Mouse (Mus musculus) lung, adult 2 months (tissue): ENCODE data around the gene Saxo1. TPM values are rescaled to one million over a fixed set of nuclear protein-coding genes. Genes with fewer than 3 reads are reported as not detected.
A peak's percentile ranks its signal among the peaks of the same experiment; 100 is the strongest.

Experiments used
- DNase-seq: peaks from one replicate; pipeline ENCODE4 v3.0.0; 2022
- H3K4me1 ChIP-seq: fragments of 200-500 bp; 2 replicates; pipeline ENCODE4 v1.6.1; 2011; ENCODE audit warnings: low read length; ENCODE audit not compliant: control insufficient read depth, insufficient read depth
- H3K4me3 ChIP-seq: fragments of 200-500 bp; replicated peaks from 2 replicates; pipeline ENCODE3; 2011; ENCODE audit warnings: low read depth, mild to moderate bottlenecking, control low read depth, low read length; ENCODE audit errors: extremely low read depth
- CTCF ChIP-seq: fragments of 200-500 bp; IDR thresholded peaks from 2 replicates; pipeline ENCODE4 v1.5.1; 2011; ENCODE audit warnings: mild to moderate bottlenecking, low read length, control low read depth; ENCODE audit not compliant: insufficient read depth
- POLR2A ChIP-seq: fragments of 200-500 bp; IDR thresholded peaks from 2 replicates; pipeline ENCODE4 v1.6.1; 2011; ENCODE audit warnings: low read depth, mild to moderate bottlenecking, control low read depth, low read length, borderline replicate concordance; ENCODE audit errors: extremely low read depth
- WGBS: fragments of 180-500 bp; shearing (Covaris S2); methylation state at CpG from one replicate; pipeline ENCODE4 v1.1.7; 2018; 5-methylcytosine and 5-hydroxymethylcytosine counted together
- polyA plus RNA-seq: library from polyadenylated mRNA; depleted of rRNA; stranded (reverse); fragments of >200 nt; gene quantifications from 2 replicates; pipeline ENCODE4 v1.2.3, GENCODE M21; 2012

Gene Saxo1
- polyA plus RNA-seq, 1 experiment = not detected

DNA sequence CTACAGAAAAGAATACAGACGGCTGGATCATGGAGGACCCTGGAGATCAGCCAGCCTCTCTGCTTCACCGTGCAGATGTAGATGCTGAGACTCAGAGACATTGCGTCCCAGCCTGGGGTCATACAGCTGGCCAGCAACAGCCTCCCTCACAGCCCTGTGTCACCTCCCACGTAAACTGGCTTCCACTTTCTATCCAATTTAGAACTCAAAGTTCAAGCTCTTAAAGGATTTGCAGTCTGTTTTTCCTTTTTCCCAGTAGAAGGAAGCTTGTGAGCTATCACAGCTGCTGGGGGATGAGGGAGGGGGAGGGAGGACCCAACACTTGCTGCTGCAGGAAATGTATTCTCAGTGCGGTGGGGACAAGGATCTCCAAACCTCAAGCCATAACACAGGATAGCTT lies 59.4 kb downstream of the Saxo1 start:
- H3K4me3 ChIP-seq = no peak overlapping the region
- 30% methylated on average over 5 of the region's 5 CpGs for WGBS
- DNase-seq = no peak
- TF ChIP-seq POLR2A = no peak
- no peak for TF ChIP-seq CTCF
- no peaks in the 10 kb centered on the region for H3K4me1 ChIP-seq

DNA sequence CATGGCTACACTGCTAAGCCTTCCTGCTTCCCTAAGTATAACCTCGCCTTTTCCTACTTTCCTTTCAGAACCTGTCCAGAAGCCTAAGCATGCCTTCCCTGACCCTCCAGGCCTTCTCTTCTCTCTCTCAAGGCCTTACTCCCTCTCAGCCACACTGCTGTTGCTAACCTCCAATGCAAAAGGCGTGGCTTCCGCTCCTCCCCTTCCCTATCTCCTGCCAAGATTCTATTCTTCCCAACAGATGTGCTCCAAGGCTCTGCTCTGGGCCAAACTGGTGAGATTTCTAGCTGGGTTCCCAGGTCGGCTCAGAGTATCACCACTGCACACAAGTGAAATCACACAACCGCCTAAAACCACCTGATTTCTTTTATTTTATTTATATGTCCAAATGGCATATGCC lies 69.0 kb downstream of the Saxo1 start:
- no peak for DNase-seq
- TF ChIP-seq POLR2A (no peak), CTCF (no peak)
- whole genome bisulfite sequencing = 78% methylated on average over 5 of the region's 5 CpGs
- H3K4me3 ChIP-seq = no peak overlapping the region
- H3K4me1 ChIP-seq = no peaks in the 10 kb centered on the region

DNA sequence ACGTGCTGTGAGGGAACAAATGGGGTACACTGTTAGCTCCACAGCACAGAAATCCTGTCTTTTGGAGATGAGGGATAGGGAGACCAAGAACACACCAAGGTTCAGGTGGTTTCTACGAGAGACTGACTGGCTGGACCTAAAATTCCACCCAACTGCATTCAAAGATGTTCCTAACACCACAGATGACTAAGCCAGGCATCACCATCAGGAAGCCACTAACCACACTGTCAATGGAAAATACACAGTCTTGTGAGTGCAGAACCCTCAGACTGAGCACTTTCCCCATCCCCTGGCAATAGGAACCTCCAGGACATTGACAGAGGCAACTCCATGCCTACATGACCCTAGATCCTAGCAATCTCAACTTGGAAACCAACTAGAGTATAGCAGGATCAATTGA lies 71.2 kb downstream of the Saxo1 start:
- DNase-seq = no peak
- H3K4me1 ChIP-seq = no peaks in the 10 kb centered on the region
- WGBS = 80% methylated on average over 2 of the region's 2 CpGs
- H3K4me3 ChIP-seq = no peak overlapping the region
- no peak for TF ChIP-seq CTCF
- TF ChIP-seq POLR2A = no peak

DNA sequence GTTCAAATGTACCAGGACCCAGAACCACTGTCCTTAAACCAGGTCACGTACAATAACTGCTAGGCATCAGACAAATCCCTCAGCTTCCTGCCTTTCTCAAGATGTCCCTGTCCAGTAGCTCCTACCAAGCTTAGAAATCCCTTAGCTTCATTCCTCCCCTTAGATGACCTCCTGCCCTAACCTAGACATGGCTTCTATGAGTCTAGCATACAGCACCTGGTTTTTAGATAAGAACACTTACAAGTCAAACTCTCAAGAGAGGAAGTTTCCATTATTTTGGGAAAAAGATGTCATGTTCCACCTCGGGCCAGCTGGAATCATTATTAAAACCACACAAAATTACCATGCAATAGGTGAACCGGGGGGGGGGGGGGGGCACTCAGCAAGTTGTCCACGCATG lies 71.6 kb downstream of the Saxo1 start:
- DNase-seq = no peak
- no peak for TF ChIP-seq POLR2A
- no peak for TF ChIP-seq CTCF
- no peak overlapping the region for H3K4me3 ChIP-seq
- 78% methylated on average over 4 of the region's 4 CpGs for WGBS
- H3K4me1 ChIP-seq = no peaks in the 10 kb centered on the region

DNA sequence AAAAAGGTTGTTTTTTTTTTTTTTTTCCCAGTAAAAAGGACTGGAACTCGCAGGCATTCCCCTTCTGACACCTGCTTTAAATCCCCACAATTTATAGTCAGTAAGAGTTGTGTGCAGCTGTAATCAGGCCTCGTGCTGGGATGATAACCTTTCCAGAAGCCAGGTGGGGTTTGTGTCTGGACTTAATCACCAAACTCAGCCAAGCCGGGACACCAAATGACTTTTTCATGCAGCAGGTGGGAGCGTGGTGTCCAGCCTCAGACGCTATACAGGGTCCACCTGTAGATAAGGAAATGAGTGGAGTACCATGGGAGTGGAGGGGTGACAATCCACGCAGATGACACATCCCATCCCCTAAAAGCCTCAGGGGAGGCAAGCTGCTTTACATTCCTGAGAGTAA lies 73.1 kb downstream of the Saxo1 start:
- H3K4me3 ChIP-seq = no peak overlapping the region
- WGBS = 69% methylated on average over 6 of the region's 6 CpGs
- no peak for DNase-seq
- H3K4me1 ChIP-seq = no peaks in the 10 kb centered on the region
- no peak for TF ChIP-seq POLR2A
- TF ChIP-seq CTCF = no peak

DNA sequence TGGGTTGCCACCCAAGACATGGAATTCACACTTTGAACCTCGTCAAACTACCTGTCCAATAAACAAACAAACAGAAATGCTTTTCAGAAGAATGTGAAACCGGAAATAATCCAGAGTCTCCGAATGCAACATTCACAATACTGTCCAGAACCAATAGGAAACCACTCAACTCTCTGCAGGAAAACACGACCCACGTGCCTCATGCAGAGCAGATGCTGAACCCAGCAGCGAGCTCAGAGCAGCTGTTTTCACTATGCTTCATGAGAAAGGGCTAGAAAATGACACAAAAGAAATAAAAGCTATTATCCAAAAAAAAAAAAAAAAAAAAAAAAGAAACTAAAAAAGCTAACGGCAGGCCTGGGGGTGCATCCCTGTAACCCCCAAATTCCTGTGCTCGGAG lies 74.4 kb downstream of the Saxo1 start:
- TF ChIP-seq POLR2A (no peak), CTCF (no peak)
- no peak overlapping the region for H3K4me3 ChIP-seq
- 69% methylated on average over 8 of the region's 8 CpGs for WGBS
- no peak for DNase-seq
- no peaks in the 10 kb centered on the region for H3K4me1 ChIP-seq

DNA sequence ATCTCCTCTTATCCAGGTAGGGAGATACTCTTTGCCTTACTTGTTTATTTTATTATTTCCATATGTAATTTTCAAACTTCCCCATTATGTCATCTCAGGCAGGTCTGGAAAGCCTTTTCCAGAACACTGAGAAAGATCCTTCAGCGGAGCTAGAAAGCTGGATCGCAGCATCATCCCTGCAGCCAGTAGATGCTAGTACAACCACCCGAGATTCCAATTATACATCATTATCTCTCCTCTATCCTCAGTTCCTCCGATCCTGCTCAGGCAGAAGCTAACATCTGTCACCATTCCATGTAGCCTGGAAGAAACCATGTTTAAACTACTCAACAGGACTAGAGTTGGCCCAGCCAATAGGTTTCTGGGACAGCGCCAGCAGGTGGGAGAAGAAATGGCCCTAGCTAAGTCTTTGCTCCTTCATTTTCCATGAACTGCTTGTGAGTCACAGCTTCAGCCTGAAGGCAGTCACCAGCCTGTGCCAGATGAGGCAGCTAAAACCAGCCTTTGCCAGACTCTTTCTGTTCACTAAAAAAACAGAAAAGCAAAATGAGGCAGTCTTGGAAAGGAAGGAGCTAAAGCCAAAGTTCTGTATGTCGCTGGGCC lies 75.0 kb downstream of the Saxo1 start:
- 86% methylated on average over 6 of the region's 6 CpGs for WGBS
- TF ChIP-seq POLR2A = no peak
- no peak for TF ChIP-seq CTCF
- no peak for DNase-seq

DNA sequence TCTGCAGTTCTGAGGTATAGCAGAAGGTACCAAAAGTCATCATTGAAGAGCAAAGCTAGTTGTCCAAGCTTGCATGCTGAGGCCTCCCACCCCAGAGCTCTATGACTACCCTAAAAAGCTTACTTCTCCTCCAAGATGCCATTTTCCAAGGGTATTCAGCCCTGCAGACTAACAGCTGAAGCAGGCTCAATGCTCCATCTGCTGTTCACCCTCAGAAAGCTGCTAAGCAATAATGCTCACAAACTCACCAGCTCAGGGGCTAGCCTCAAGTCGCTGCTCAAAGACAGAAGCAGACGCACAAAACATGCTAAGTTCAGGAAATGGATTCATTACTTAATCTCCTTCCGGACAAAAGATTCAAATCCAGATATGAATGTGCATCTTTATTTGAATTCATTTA lies 77.2 kb downstream of the Saxo1 start:
- Histone ChIP-seq H3K4me3 (no peak overlapping the region), H3K4me1 (no peaks in the 10 kb centered on the region)
- TF ChIP-seq CTCF = peak; percentile 5; the same call in 1 of the 2 replicates
- no peak for TF ChIP-seq POLR2A
- DNase-seq = no peak
- 68% methylated on average over 3 of the region's 3 CpGs for WGBS

More for the DNA sequence above, 75.0 kb downstream of the Saxo1 start:
- H3K4me3 ChIP-seq = no peak overlapping the region
- no peaks in the 10 kb centered on the region for H3K4me1 ChIP-seq

DNA sequence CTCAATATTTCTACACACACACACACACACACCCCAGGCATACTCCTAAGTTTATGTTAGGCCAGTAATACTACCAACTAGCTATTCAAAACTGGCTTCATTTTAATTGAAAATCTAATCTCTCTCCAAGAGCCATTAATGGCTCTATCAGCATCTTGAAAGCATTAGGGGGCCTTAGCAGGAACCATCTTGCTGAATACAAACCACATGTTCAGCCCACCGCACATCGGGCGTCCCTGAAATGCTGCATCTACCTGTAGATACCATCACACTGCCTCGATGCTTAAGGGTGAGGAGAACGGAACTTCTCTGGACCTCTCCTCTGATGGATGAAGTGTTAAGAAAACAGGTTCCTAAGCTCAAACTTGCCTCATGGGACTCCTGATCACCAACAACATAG lies 93.3 kb downstream of the Saxo1 start:
- Histone ChIP-seq H3K4me3 (no peak overlapping the region), H3K4me1 (no peaks in the 10 kb centered on the region)
- DNase-seq = no peak
- no peak for TF ChIP-seq CTCF
- TF ChIP-seq POLR2A = no peak
- WGBS = 95% methylated on average over 5 of the region's 5 CpGs

DNA sequence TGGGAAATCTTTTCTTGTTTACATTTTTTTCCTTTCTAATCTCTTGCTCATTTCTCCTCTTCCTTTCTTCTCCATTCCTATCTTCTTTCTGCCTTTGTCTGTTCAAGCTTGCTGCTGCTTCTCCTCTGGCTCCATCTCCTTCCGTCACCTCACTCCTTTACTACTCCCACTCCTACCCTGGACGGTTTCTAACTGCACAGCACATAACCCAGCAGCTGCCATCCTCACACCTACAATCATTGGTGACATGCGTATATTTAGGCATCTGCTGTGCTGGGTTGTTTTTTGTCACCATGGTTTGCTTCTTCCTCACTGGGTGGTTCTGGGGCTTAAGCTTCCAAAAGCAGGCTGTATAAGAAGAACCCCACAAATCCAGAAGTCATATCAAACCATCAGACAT lies 107.7 kb downstream of the Saxo1 start:
- no peaks in the 10 kb centered on the region for H3K4me1 ChIP-seq
- H3K4me3 ChIP-seq = no peak overlapping the region
- TF ChIP-seq CTCF (no peak), POLR2A (no peak)
- WGBS = 85% methylated on average over 3 of the region's 3 CpGs
- DNase-seq = no peak

DNA sequence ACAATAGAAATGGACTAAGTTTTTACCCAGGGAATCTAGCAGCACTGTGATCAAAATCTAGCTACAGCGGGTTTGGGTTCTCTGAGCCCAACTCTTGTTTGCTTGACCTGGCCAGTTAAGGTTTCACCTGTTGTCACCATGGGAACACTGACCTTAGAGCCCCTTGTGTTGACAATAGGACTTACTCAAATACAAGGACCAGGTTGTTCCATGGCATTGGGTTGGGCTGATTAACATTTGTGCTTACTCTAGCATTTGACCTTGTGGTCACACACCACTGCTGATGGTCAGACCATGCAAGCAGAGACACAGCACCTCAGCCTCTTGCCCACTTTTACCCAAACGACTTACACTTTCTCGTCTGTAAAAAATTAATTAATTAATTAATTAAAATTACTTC lies 121.8 kb downstream of the Saxo1 start:
- DNase-seq = no peak

More for the DNA sequence above, 121.8 kb downstream of the Saxo1 start:
- H3K4me3 ChIP-seq = no peak overlapping the region
- WGBS = 81% methylated on average over 3 of the region's 3 CpGs
- no peaks in the 10 kb centered on the region for H3K4me1 ChIP-seq
- TF ChIP-seq POLR2A = no peak
- TF ChIP-seq CTCF = no peak
